Mouse (Mus musculus) MEL-GATA-1-ER (cell line): ENCODE data around the gene Gtf2i.

Experiments used
- DNase-seq: peaks from one replicate; pipeline ENCODE4 v3.0.0-alpha.2; 2012; ENCODE audit warnings: low read depth; ENCODE audit errors: extremely low read depth

Gene Gtf2i

GRCm38 (mm10) chr5:134322355-134322754 is 7.8 kb upstream of the Gtf2i start:
- no peak for DNase-seq

GRCm38 (mm10) chr5:134321699-134322098 is 7.1 kb upstream of the Gtf2i start:
- DNase-seq = no peak

GRCm38 (mm10) chr5:134318903-134319302 is 4.3 kb upstream of the Gtf2i start:
- DNase-seq = no peak

GRCm38 (mm10) chr5:134316721-134317120 is 2.2 kb upstream of the Gtf2i start:
- no peak for DNase-seq

- peak; percentile 24 for DNase-seq
Measured at GRCm38 (mm10) chr5:134315623-134316350, 1.2 kb upstream of the Gtf2i start.

GRCm38 (mm10) chr5:134314068-134314674 is 389 bp downstream of the Gtf2i start:
- no peak for DNase-seq

- DNase-seq = peak; percentile 72
Measured at GRCm38 (mm10) chr5:134313451-134314067, 1.0 kb downstream of the Gtf2i start.

- no peak for DNase-seq
Measured at GRCm38 (mm10) chr5:134312691-134313450, 1.7 kb downstream of the Gtf2i start.

GRCm38 (mm10) chr5:134311894-134312411 is 2.6 kb downstream of the Gtf2i start:
- DNase-seq = no peak

- DNase-seq = no peak
Measured at GRCm38 (mm10) chr5:134310201-134310600, 4.4 kb downstream of the Gtf2i start.

GRCm38 (mm10) chr5:134309345-134309744 is 5.2 kb downstream of the Gtf2i start:
- no peak for DNase-seq

- no peak for DNase-seq
Measured at GRCm38 (mm10) chr5:134304639-134305038, 9.9 kb downstream of the Gtf2i start.

GRCm38 (mm10) chr5:134295277-134296050 is 19.1 kb downstream of the Gtf2i start:
- no peak for DNase-seq

GRCm38 (mm10) chr5:134294606-134295005 is 20.0 kb downstream of the Gtf2i start:
- DNase-seq = no peak

- no peak for DNase-seq
Measured at GRCm38 (mm10) chr5:134291096-134291495, 23.5 kb downstream of the Gtf2i start.

GRCm38 (mm10) chr5:134289935-134290560 is 24.5 kb downstream of the Gtf2i start:
- no peak for DNase-seq

GRCm38 (mm10) chr5:134288071-134288470 is 26.5 kb downstream of the Gtf2i start:
- DNase-seq = no peak

- DNase-seq = no peak
Measured at GRCm38 (mm10) chr5:134284921-134285320, 29.6 kb downstream of the Gtf2i start.

GRCm38 (mm10) chr5:134282603-134283002 is 32.0 kb downstream of the Gtf2i start:
- no peak for DNase-seq

GRCm38 (mm10) chr5:134282076-134282475 is 32.5 kb downstream of the Gtf2i start:
- DNase-seq = no peak
